Mouse (Mus musculus): ENCODE results near the gene Gm17521. TPM values are rescaled to one million over a fixed set of nuclear protein-coding genes. Genes with fewer than 3 reads are reported as not detected.
"Not testable (repeated sequence)": the region's sequence is repeated elsewhere in the genome, so short reads cannot be mapped to it uniquely, and the experiment has no call there.

The Gm17521 gene
- not detected for total RNA-seq (2021)
- long read RNA-seq, result 0 reads

- not testable (repeated sequence) for DNase-seq (ENCODE audit: low spot score in 2 of 2)
These were observed at the start of gene Gm17521 for GRCm38 (mm10) chrX:123029569-123029968. TSS of gene Gm17521 (minus strand) at chrX:123029669.

- DNase-seq (ENCODE audit: low spot score in 2 of 2), result no peak
These were observed 14.5 kb upstream of the Gm17521 start for GRCm38 (mm10) chrX:123043956-123044355.

GRCm38 (mm10) chrX:123043516-123043915 is 14.0 kb upstream of the Gm17521 start:
- DNase-seq (ENCODE audit: low spot score in 2 of 2), result no peak

Other genes with a start within 250 kb of the Gm17521 start
- gene Cldn34c1, start 73.8 kb upstream of the Gm17521 start, total RNA-seq (2021), result 1 to 10 TPM; 4.0 to 9.7 TPM
- gene Srsx, start 192.8 kb upstream of the Gm17521 start, total RNA-seq (2021), result not detected
- not detected for gene Gm17577, start 217.2 kb upstream of the Gm17521 start, total RNA-seq (2021)

All from layer of hippocampus, postnatal 10 days (tissue).